Mouse (Mus musculus): ENCODE results near the gene Ppp1r21. TPM values are rescaled to one million over a fixed set of nuclear protein-coding genes. Genes with fewer than 3 reads are reported as not detected.

Gene Ppp1r21
- total RNA-seq, 2 experiments from 2014 or later, result 71.4 to 71.6 TPM

GRCm38 (mm10) chr17:88516477-88516876 is 13.4 kb upstream of the Ppp1r21 start:
- no peak for DNase-seq
- intact Hi-C loops (cut with DNase I), result no loop called here

DNA sequence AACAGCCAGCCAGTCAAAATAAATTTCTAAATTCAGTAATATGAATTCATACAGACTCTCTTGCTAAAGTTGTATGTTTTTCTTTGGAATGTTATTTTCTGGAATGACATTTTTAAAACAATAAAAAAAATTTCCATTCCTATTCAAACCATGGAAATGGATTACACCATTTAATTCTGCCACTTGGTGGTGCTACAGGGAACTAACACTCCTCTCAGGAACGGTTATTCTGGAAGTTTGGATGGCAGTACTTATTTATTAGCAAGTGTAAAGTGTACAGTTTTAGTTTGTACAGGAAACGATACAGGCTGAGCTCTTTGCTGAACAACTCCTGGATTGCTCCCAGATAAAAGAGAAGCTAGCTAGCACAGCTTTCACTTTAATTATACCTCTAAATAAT is 2.1 kb upstream of the Ppp1r21 start:
- no peak for DNase-seq
- intact Hi-C loops (cut with DNase I), result no loop called here

GRCm38 (mm10) chr17:88530236-88530619 is 310 bp downstream of the Ppp1r21 start:
- intact Hi-C loops (cut with DNase I), result no loop called here
- DNase-seq, result no peak

- intact Hi-C loops (cut with DNase I), result no loop called here
- DNase-seq, result no peak
Measured at GRCm38 (mm10) chr17:88530667-88531066, 749 bp downstream of the Ppp1r21 start.

DNA sequence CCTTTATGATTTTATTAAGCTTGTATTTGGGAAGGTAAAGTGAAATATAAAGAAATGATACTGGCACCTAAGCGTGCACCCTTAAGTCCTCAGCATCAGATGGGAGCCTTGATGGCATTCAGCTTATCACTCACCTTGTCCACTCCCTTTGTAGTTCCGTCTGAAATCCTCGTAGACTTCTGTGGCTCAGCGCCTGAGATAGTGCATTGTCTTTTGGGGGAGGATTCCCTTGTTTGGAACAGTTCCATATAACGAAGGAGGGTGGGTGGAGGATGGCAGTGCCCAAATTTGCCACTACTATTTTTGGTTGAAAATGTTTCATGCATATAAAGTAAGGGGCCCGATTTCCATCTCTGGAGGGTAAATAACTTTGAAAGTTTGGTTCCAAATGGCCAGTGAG is 1.3 kb downstream of the Ppp1r21 start:
- intact Hi-C loops (cut with DNase I), result no loop called here
- DNase-seq, result no peak

- intact Hi-C loops (cut with DNase I), result no loop called here
Measured at GRCm38 (mm10) chr17:88537842-88538430, 8.0 kb downstream of the Ppp1r21 start.

GRCm38 (mm10) chr17:88542771-88543416 is 13.0 kb downstream of the Ppp1r21 start:
- intact Hi-C loops (cut with DNase I), result no loop called here
- no peak for DNase-seq

More at GRCm38 (mm10) chr17:88537842-88538430, 8.0 kb downstream of the Ppp1r21 start:
- no peak for DNase-seq

DNA sequence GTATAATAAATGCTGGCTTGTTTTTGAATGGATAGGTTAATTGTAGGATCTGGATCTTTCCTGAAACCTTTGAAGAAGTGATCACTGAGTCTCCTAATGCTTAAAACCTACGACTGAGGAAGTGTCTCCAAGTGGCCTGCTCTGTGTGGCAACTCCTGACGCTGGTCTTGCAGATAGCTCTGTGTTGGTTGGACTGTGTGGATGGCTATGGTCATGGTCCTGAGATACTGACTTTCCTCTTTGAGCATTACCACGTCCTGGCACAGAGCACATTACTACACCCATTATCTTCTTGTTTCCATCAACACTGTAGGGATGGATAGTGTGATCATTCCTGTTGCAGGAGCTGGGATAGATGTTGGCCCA is 13.5 kb downstream of the Ppp1r21 start:
- no peak for DNase-seq
- intact Hi-C loops (cut with DNase I), result no loop called here

- no peak for DNase-seq
- intact Hi-C loops (cut with DNase I), result no loop called here
Measured at GRCm38 (mm10) chr17:88545217-88545784, 15.4 kb downstream of the Ppp1r21 start.

DNA sequence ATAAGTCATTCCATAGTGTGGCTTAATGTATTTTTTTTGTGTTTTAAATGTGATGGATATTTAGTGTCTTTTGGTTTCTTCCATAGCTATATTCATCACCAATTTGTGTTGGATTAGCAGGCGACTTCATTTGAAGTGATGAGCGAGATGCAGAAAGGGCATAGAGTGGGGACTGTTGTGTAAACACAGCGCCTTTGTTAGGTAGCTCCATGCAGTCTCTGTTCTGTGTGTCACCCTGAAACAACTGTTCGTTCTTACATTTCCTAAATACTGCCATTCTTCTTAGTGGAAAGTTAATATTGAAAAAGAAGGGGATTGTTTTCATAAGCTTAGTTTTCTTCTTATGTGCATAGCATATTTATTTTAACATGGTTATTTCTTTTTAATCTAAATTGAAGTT is 16.8 kb downstream of the Ppp1r21 start:
- no peak for DNase-seq
- intact Hi-C loops (cut with DNase I), result no loop called here

GRCm38 (mm10) chr17:88549411-88550191 is 19.7 kb downstream of the Ppp1r21 start:
- intact Hi-C loops (cut with DNase I), result no loop called here
- DNase-seq, result no peak

DNA sequence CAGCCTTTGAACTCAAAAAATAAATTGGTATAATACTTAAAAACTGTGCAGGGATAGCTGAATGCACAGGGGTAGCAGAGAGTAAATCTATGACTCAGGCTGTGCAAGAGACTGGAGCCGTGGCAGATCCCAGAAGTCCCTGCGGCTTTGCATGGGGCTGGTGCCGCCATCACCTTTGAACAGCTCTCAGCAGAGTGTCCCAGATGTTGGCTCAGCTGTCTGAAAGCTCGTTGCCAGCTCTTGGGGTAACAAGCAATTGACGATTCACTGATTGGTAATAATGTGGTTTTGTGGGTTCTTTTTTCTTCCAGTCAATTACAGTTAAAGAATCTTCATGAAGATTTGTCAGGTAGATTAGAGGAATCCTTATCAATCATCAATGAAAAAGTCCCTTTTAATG is 20.4 kb downstream of the Ppp1r21 start:
- intact Hi-C loops (cut with DNase I), result no loop called here
- no peak for DNase-seq

DNA sequence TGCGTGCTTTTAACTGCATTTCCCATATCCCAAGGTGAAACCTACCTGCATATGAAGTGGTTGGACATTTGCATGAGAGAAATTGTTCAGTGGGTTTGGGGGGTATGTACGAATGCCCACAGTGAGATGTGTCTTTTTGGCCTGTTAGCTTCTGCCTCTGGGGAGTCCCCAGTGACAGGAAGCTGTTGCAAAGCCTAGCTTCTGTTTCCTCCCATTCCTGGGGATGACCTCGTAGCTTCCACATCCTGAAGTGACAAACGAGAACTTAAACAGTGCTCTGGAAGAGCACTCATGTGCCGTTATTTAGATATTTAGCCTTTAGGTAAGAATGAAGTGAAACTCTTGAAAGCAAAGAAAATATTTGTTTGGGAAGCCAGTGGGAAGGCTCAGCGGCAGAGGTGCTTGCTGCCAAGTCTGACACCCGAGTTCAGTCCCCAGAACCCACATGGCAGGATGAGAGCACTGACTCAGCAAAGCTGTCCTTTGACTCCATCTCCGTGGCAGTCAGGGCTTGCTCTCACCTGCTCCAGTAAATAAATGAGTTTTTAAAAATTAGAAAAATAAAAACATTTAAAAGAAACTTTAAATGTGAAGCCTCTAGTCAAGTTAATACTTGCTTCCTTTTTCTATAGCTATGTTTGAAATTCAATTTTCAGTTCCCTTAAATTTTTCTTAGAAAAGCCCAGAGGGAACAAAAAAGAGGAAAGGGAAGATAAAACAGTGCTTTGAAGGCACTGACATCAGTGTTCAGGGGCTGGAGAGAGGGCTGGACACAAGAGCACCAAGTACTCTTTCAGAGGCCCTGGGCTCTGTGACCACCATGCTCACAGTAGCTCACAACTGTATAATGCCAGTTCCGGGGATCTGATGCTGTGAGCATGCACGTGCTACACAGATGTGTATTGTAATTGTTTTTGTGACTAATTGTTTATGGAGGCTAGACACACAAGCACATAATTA is 21.3 kb downstream of the Ppp1r21 start:
- DNase-seq, result no peak
- intact Hi-C loops (cut with DNase I), result no loop called here

GRCm38 (mm10) chr17:88552556-88552955 is 22.6 kb downstream of the Ppp1r21 start:
- intact Hi-C loops (cut with DNase I), result no loop called here
- no peak for DNase-seq

DNA sequence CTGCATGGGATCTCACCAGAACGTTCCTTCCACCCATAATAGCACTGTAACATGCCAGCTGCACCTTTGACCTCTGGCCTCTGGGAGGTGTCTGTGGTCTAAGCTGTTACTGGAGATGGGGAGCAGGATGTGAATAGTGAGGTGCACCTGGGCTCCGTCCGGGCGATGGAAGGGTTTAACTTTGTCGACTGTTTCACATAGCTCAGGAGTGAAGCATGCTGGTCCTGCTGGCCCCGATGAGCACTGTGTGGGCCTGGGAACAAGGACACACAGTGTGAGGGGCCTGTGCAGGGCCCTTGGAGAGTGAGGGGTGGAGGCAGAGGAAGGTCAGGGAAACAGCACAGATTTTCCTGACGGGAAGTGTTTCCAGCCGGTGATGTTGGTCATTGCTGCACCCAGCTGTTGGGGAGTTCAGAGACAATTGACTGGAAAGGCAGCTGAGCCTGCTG is 23.1 kb downstream of the Ppp1r21 start:
- no peak for DNase-seq
- intact Hi-C loops (cut with DNase I), result no loop called here

- DNase-seq, result no peak
- intact Hi-C loops (cut with DNase I), result no loop called here
Measured at GRCm38 (mm10) chr17:88553473-88554087, 23.7 kb downstream of the Ppp1r21 start.

GRCm38 (mm10) chr17:88556176-88556575 is 26.3 kb downstream of the Ppp1r21 start:
- intact Hi-C loops (cut with DNase I), result no loop called here
- DNase-seq, result peak; percentile 68

DNA sequence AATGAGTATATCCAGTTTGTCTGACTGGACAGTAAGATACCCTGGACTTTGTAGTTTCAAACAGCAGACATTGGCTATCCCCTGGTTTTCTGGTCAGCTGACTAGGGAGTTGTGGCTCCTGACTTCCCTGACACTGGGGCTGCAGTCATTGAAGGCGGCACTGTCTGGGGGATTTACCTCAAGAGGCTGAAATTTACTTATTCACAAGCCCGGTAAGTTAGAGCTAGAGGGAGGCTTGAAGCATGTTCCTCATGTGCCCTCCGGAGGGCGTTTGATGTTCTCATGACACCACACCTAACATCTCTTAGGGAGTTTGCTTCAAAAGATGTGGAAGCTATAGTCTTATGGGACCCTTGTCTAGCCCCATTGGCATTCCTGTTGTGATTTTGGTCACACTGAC is 26.8 kb downstream of the Ppp1r21 start:
- intact Hi-C loops (cut with DNase I), result no loop called here
- no peak for DNase-seq

DNA sequence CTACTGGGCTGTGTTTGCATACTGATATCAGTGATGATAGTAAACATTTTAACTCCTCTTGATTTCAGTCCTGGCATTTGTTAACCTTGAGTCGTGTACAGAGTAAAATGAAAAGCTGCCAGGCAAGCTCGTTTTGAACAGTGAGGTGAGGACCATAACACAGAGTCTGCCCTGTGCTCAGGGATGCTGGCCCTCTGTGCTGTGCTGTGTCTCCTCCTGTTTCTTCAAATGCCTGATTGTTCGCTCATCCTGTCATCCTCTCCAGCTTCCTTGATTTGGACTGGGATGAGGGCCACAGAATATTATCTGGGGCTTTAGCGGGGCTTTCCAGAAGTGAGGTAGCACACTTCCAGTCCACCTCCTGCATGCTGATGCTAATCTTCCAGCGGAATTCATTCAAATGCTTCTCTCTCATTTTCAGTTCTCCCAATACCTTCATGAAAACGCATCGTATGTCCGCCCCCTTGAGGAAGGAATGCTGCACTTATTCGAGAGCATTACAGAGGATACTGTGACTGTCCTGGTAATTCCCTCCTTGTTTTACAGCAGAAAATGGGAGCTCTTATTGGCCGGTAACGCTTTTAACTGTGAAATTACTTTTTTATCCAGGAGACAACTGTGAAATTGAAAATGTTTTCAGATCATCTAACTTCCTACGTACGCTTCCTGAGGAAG is 28.4 kb downstream of the Ppp1r21 start:
- intact Hi-C loops (cut with DNase I), result no loop called here
- peak; percentile 75 for DNase-seq
